Mouse (Mus musculus) MEL (cell line): ENCODE results near the gene Map3k20. TPM values are rescaled to one million over a fixed set of nuclear protein-coding genes. Genes with fewer than 3 reads are reported as not detected.

Experiments used
- DNase-seq: peaks from one replicate; pipeline ENCODE4 v3.0.0; 2011; ENCODE audit warnings: low read depth, low spot score
- H3K27ac ChIP-seq: 2 replicates; pipeline ENCODE4 v1.5.1; 2012; ENCODE audit warnings: low read depth, mild to moderate bottlenecking, control low read depth, low read length, moderate library complexity; ENCODE audit not compliant: control insufficient read depth
- H3K27me3 ChIP-seq, 2 experiments: fragments of 150-350 bp in 1 of 2; sonication (generic) in 1 of 2; 2 replicates each; pipeline ENCODE4 v1.6.1; 2012; ENCODE audit warnings: low read length in 2 of 2, mild to moderate bottlenecking in 2 of 2, improper control_type of control experiment in 1 of 2, moderate library complexity in 1 of 2; ENCODE audit not compliant: insufficient read depth in 2 of 2, control insufficient read depth in 1 of 2
- H3K36me3 ChIP-seq, 2 experiments: 2 replicates each; pipeline ENCODE4 v1.6.1; 2012 to 2014; ENCODE audit warnings: low read length in 2 of 2, improper control_type of control experiment in 1 of 2, inconsistent platforms in 1 of 2, mild to moderate bottlenecking in 1 of 2; ENCODE audit not compliant: insufficient read depth in 2 of 2, control insufficient read depth in 1 of 2
- H3K4me1 ChIP-seq, 2 experiments: fragments of 150-350 bp in 1 of 2; sonication (generic) in 1 of 2; 2 replicates each; pipeline ENCODE4 v1.6.1; 2012; ENCODE audit warnings: low read length in 2 of 2, improper control_type of control experiment in 1 of 2, mild to moderate bottlenecking in 1 of 2; ENCODE audit not compliant: insufficient read depth in 2 of 2, control insufficient read depth in 1 of 2
- H3K4me3 ChIP-seq, 2 experiments: fragments of 150-350 bp in 1 of 2; sonication (generic) in 1 of 2; 2 replicates each; pipeline ENCODE4 v1.5.1; 2012; ENCODE audit warnings: low read depth in 2 of 2, low read length in 2 of 2, mild to moderate bottlenecking in 2 of 2, moderate library complexity in 2 of 2, control low read depth in 1 of 2, improper control_type of control experiment in 1 of 2; ENCODE audit not compliant: control insufficient read depth in 1 of 2, insufficient read depth in 1 of 2
- H3K79me2 ChIP-seq: 2 replicates; pipeline ENCODE4 v1.6.1; 2012; ENCODE audit warnings: mild to moderate bottlenecking, low read length, moderate library complexity; ENCODE audit not compliant: control insufficient read depth, poor library complexity, insufficient read depth
- H3K9ac ChIP-seq: 2 replicates; pipeline ENCODE4 v1.6.1; 2012; ENCODE audit warnings: low read depth, mild to moderate bottlenecking, control low read depth, low read length, moderate library complexity; ENCODE audit not compliant: control insufficient read depth, poor library complexity, severe bottlenecking
- H3K9me3 ChIP-seq: fragments of 150-350 bp; sonication (generic); replicated peaks from 2 replicates; pipeline ENCODE4 v1.6.1; 2012; ENCODE audit warnings: mild to moderate bottlenecking, low read length, improper control_type of control experiment, moderate library complexity; ENCODE audit not compliant: insufficient read depth
- CHD1 ChIP-seq: IDR thresholded peaks from 2 replicates; pipeline ENCODE4 v1.6.1; 2012; ENCODE audit warnings: low read depth, mild to moderate bottlenecking, inconsistent platforms, low read length, improper control_type of control experiment
- CHD2 ChIP-seq: IDR thresholded peaks from 2 replicates; pipeline ENCODE4 v1.6.1; 2011; ENCODE audit warnings: low read length, improper control_type of control experiment
- E2F4 ChIP-seq: IDR thresholded peaks from 2 replicates; pipeline ENCODE4 v1.6.1; 2011; ENCODE audit warnings: low read depth, low read length, improper control_type of control experiment, borderline replicate concordance
- ELF1 ChIP-seq: IDR thresholded peaks from 2 replicates; pipeline ENCODE4 v1.6.1; 2014; ENCODE audit warnings: low read depth, mild to moderate bottlenecking, inconsistent platforms, low read length, improper control_type of control experiment, moderate library complexity
- EP300 ChIP-seq, 2 experiments: IDR thresholded peaks; 2 replicates each; pipeline ENCODE4 v1.6.1; 2011; ENCODE audit warnings: improper control_type of control experiment in 2 of 2, low read length in 2 of 2, low read depth in 1 of 2, mild to moderate bottlenecking in 1 of 2
- ETS1 ChIP-seq: IDR thresholded peaks from 2 replicates; pipeline ENCODE4 v1.6.1; 2012; ENCODE audit warnings: low read depth, mild to moderate bottlenecking, inconsistent platforms, low read length, improper control_type of control experiment, moderate library complexity
- GABPA ChIP-seq: IDR thresholded peaks from 2 replicates; pipeline ENCODE4 v1.6.1; 2012; ENCODE audit warnings: low read depth, mild to moderate bottlenecking, inconsistent platforms, low read length, improper control_type of control experiment, moderate library complexity
- GATA1 ChIP-seq: IDR thresholded peaks from 2 replicates; pipeline ENCODE4 v1.6.1; 2011; ENCODE audit warnings: low read depth, low read length, improper control_type of control experiment
- HCFC1 ChIP-seq: IDR thresholded peaks from 2 replicates; pipeline ENCODE4 v1.6.1; 2012; ENCODE audit warnings: low read depth, mild to moderate bottlenecking, inconsistent platforms, low read length, improper control_type of control experiment, moderate library complexity
- MAFK ChIP-seq: IDR thresholded peaks from 2 replicates; pipeline ENCODE4 v1.6.1; 2011; ENCODE audit warnings: low read depth, mild to moderate bottlenecking, low read length, improper control_type of control experiment, borderline replicate concordance
- MAZ ChIP-seq: IDR thresholded peaks from 2 replicates; pipeline ENCODE4 v1.6.1; 2012; ENCODE audit warnings: low read depth, mild to moderate bottlenecking, inconsistent platforms, low read length, improper control_type of control experiment
- MEF2A ChIP-seq: IDR thresholded peaks from 2 replicates; pipeline ENCODE4 v1.6.1; 2014; ENCODE audit warnings: low read depth, mild to moderate bottlenecking, inconsistent platforms, low read length, improper control_type of control experiment; ENCODE audit not compliant: poor library complexity, insufficient replicate concordance, severe bottlenecking; ENCODE audit errors: extremely low read depth
- MXI1 ChIP-seq: IDR thresholded peaks from 2 replicates; pipeline ENCODE4 v1.6.1; 2011; ENCODE audit warnings: mild to moderate bottlenecking, low read depth, low read length, improper control_type of control experiment
- MYB ChIP-seq: IDR thresholded peaks from 2 replicates; pipeline ENCODE4 v1.6.1; 2011; ENCODE audit warnings: mild to moderate bottlenecking, low read depth, low read length, improper control_type of control experiment
- MYC ChIP-seq: IDR thresholded peaks from 2 replicates; pipeline ENCODE4 v1.6.1; 2011; ENCODE audit warnings: low read depth, mild to moderate bottlenecking, low read length, improper control_type of control experiment, moderate library complexity
- NELFE ChIP-seq: IDR thresholded peaks from 2 replicates; pipeline ENCODE4 v1.6.1; 2011; ENCODE audit warnings: low read depth, low read length, improper control_type of control experiment
- POLR2A ChIP-seq, 2 experiments: IDR thresholded peaks; 2 replicates each; pipeline ENCODE4 v1.6.1; 2011 to 2012; ENCODE audit warnings: low read length in 2 of 2, mild to moderate bottlenecking in 2 of 2, control low read depth in 1 of 2, improper control_type of control experiment in 1 of 2, low read depth in 1 of 2, moderate library complexity in 1 of 2; ENCODE audit not compliant: control insufficient read depth in 1 of 2, insufficient read depth in 1 of 2, poor library complexity in 1 of 2
- RCOR1 ChIP-seq: IDR thresholded peaks from 2 replicates; pipeline ENCODE4 v1.6.1; 2012; ENCODE audit warnings: low read depth, mild to moderate bottlenecking, inconsistent platforms, low read length, improper control_type of control experiment
- SIN3A ChIP-seq: IDR thresholded peaks from 2 replicates; pipeline ENCODE4 v1.6.1; 2012; ENCODE audit warnings: low read length, improper control_type of control experiment, inconsistent platforms
- TAL1 ChIP-seq: IDR thresholded peaks from 2 replicates; pipeline ENCODE4 v1.6.1; 2012; ENCODE audit warnings: mild to moderate bottlenecking, inconsistent platforms, low read length, moderate library complexity, mixed read lengths
- TBP ChIP-seq: IDR thresholded peaks from 2 replicates; pipeline ENCODE4 v1.8.0; 2011; ENCODE audit warnings: low read depth, low read length, improper control_type of control experiment
- UBTF ChIP-seq: IDR thresholded peaks from 2 replicates; pipeline ENCODE4 v1.6.1; 2012; ENCODE audit warnings: low read depth, mild to moderate bottlenecking, inconsistent platforms, low read length, improper control_type of control experiment, moderate library complexity, borderline replicate concordance; ENCODE audit not compliant: insufficient read depth
- ZC3H11A ChIP-seq: IDR thresholded peaks from 2 replicates; pipeline ENCODE4 v1.6.1; 2012; ENCODE audit warnings: low read depth, mild to moderate bottlenecking, inconsistent platforms, low read length, improper control_type of control experiment
- ZMIZ1 ChIP-seq: IDR thresholded peaks from 2 replicates; pipeline ENCODE4 v1.6.1; 2012; ENCODE audit warnings: low read depth, mild to moderate bottlenecking, inconsistent platforms, low read length, improper control_type of control experiment, moderate library complexity
- ZNF384 ChIP-seq: IDR thresholded peaks from 2 replicates; pipeline ENCODE4 v1.6.1; 2012; ENCODE audit warnings: low read depth, mild to moderate bottlenecking, inconsistent platforms, low read length, improper control_type of control experiment
- polyA plus RNA-seq, 2 experiments: library from polyadenylated mRNA; stranded (reverse) in 1 of 2; unstranded in 1 of 2; fragments of >175 nt in 1 of 2; fragments of >200 nt in 1 of 2; gene quantifications; 2 replicates each; pipeline versions ENCODE4 v1.2.1 to v1.2.4; 2012; ENCODE audit warnings: low replicate concordance in 2 of 2, low read depth in 1 of 2; ENCODE audit not compliant: insufficient read length in 2 of 2, insufficient read depth in 1 of 2, missing spikeins in 1 of 2
- total RNA-seq: library from RNA; depleted of rRNA; stranded (reverse); fragments of 300-350 nt; gene quantifications from 2 replicates; pipeline ENCODE4 v1.2.3, GENCODE M21; 2012

The Map3k20 gene
- total and polyA plus RNA-seq, 3 experiments = 7.4 to 9.6 TPM; not detected in 1

DNA sequence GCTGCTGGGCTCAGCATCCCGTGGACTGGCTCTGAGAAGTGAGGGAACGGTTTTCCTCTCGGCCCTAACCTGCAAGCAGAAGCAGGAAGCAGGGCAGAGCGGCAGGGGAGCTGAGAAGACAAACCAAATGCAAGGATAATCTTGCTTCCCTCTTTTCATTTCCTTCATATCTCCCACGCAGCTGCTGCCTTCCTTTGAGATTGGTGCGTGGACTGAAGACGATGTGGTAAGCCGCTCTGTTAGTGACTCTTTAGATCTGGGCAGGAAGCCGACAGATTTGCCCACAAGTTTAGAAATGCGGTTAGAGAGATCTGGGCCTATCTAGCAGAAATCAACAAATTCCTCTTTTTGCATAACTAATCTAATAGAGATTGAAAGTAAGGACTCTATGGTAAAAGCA, 124.5 kb downstream of the Map3k20 start:
- H3K4me1 ChIP-seq = peaks cover 0 to 7% of the 10 kb centered on the region in 2 experiments; a peak in 2 of 4 replicates
- no peaks in the 10 kb centered on the region for H3K27me3 ChIP-seq
- H3K36me3 ChIP-seq = no peaks in the 10 kb centered on the region
- H3K9ac ChIP-seq = no peak overlapping the region
- H3K79me2 ChIP-seq = no peaks in the 10 kb centered on the region
- H3K27ac ChIP-seq = no peak overlapping the region
- TF ChIP-seq ZC3H11A (no peak), E2F4 (no peak), ZMIZ1 (no peak), POLR2A (IDR thresholded peaks at IDR 0.05; ENCODE audit: control insufficient read depth in 1 of 2, insufficient read depth in 1 of 2, low read depth in 1 of 2, low read length in 2 of 2, poor library complexity in 1 of 2) (no peak), GABPA (no peak), ZNF384 (no peak), CHD2 (no peak), NELFE (no peak), TAL1 (no peak), SIN3A (no peak), MYB (no peak), MXI1 (no peak), HCFC1 (no peak), ETS1 (no peak), GATA1 (peak; percentile 51), MAFK (no peak), RCOR1 (peak; percentile 99), EP300 (IDR thresholded peaks at IDR 0.05; ENCODE audit: low read depth in 1 of 2, low read length in 2 of 2) (peak; percentile 30 to 32; a peak in 2 of 4 replicates), UBTF (no peak), MAZ (no peak), MYC (no peak)
- H3K9me3 ChIP-seq = no peaks in the 10 kb centered on the region
- peak; percentile 52 for DNase-seq
- no peak overlapping the region for H3K4me3 ChIP-seq

DNA sequence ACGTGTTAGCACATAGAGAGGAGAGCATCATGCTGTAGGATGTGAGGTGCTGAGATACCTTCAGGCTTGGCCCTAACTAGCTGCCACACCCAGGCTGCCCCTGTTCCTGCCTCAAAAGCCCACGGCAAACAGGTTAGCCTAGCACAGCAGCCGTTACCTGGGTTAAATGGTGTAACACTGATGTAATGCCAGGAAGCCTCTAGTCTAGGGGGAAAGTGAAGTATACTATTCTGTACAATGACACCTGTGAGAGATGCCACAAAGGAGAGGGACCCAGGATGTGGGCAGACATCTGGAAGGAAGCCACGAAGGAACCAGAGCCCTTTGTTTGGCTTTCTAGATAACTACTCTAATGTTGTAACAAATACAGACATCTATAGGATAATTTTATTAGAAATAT, 126.8 kb downstream of the Map3k20 start:
- Histone ChIP-seq H3K9ac (no peak overlapping the region), H3K4me3 (no peak overlapping the region), H3K4me1 (peaks cover 0 to 10% of the 10 kb centered on the region in 2 experiments; a peak in 2 of 4 replicates), H3K79me2 (no peaks in the 10 kb centered on the region), H3K27ac (no peak overlapping the region), H3K36me3 (peaks cover 0 to 4% of the 10 kb centered on the region in 2 experiments; a peak in 1 of 4 replicates)
- TF ChIP-seq GABPA = no peak
- no peak for TF ChIP-seq GATA1
- TF ChIP-seq POLR2A (IDR thresholded peaks at IDR 0.05; ENCODE audit: control insufficient read depth in 1 of 2, insufficient read depth in 1 of 2, low read depth in 1 of 2, low read length in 2 of 2, poor library complexity in 1 of 2) = no peak
- no peak for TF ChIP-seq MXI1
- no peak for TF ChIP-seq MEF2A
- no peak for TF ChIP-seq TBP
- TF ChIP-seq RCOR1 = no peak
- no peak for TF ChIP-seq HCFC1
- TF ChIP-seq SIN3A = no peak
- no peak for TF ChIP-seq CHD1
- TF ChIP-seq ELF1 = no peak
- no peak for TF ChIP-seq UBTF
- TF ChIP-seq, all 39 proteins: peak for 0
- H3K9me3 ChIP-seq = no peaks in the 10 kb centered on the region
- DNase-seq = no peak
- H3K27me3 ChIP-seq = no peaks in the 10 kb centered on the region
